Mouse (Mus musculus): ENCODE measurements around the gene Uchl4. TPM values are rescaled to one million over a fixed set of nuclear protein-coding genes. Genes with fewer than 3 reads are reported as not detected.
A peak's percentile ranks its signal among the peaks of the same experiment; 100 is the strongest.

Uchl4 gene
- total and polyA plus RNA-seq, 2 experiments from 2014 or later = 0.66 to 2.4 TPM

DNA sequence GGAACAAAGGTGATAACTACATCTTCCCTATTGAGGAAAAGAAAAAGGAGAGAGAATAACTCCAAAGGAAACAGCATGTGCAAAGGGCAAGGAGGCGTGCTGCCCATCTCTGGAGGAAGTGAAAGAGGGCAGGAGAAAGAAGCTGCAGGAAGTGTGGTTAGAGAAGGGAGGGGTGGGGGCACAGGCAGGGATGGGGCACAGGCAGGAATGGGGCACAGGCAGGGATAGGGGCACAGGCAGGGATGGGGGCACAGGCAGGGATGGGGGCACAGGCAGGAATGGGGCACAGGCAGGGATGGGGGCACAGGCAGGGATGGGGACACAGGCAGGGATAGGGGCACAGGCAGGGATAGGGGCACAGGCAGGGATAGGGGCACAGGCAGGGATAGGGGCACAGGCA is 14.4 kb downstream of the Uchl4 start:
- no peak for TF ChIP-seq CTCF (IDR thresholded peaks at IDR 0.05)
- peaks cover 4% of the 10 kb centered on the region; the same call in 1 of the 2 replicates for H3K4me1 ChIP-seq (ENCODE audit: insufficient read depth, low read length)
- no peak overlapping the region for H3K4me3 ChIP-seq (ENCODE audit: low read depth, low read length)
- H3K36me3 ChIP-seq (ENCODE audit: insufficient read depth, low read length) = no peaks in the 10 kb centered on the region
- 89% methylated on average over 1 of the region's 1 CpGs for WGBS
- DNase-seq (ENCODE audit: low spot score) = no peak
- H3K27me3 ChIP-seq (ENCODE audit: insufficient read depth, low read length) = no peaks in the 10 kb centered on the region
- no peak overlapping the region for H3K4me2 ChIP-seq (ENCODE audit: low read depth, low read length, poor library complexity, severe bottlenecking)
- no peak for ATAC-seq (ENCODE audit: low FRiP score)
- no peak overlapping the region for H3K27ac ChIP-seq (ENCODE audit: low read depth, low read length)
- H3K9me3 ChIP-seq (ENCODE audit: low read length) = no peaks in the 10 kb centered on the region
- no peak overlapping the region for H3K9ac ChIP-seq (replicated peaks; ENCODE audit: low read length, poor library complexity, severe bottlenecking)

GRCm38 (mm10) chr9:64250111-64250730 is 15.2 kb downstream of the Uchl4 start:
- no peak for ATAC-seq (ENCODE audit: low FRiP score)
- no peak for TF ChIP-seq CTCF (IDR thresholded peaks at IDR 0.05)

DNA sequence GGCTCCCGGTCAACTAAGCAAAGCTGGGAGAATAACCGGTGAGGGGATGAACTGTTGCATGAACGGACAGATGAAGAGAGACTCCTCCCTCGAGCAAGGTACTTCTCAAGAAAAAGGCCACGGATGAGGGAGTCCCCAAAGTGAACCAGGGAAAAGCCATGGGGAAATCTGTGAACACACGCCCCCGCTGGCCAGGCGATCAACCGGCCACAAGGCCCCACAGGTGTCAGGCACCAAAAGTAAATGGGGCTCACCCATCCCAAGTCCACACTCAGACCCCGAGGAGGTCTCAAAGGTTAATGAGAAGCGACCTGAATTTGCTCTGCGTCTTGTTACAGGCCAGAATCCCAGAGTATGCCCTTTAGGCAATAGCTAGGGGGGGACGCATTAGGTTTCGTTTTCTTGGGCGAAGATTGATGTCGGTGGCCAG is 17.6 kb downstream of the Uchl4 start:
- WGBS = under 1% methylated on average over 15 of the region's 16 CpGs
- ATAC-seq (ENCODE audit: low FRiP score) (no peak), DNase-seq (ENCODE audit: low spot score) (no peak)
- Histone ChIP-seq H3K27me3 (ENCODE audit: insufficient read depth, low read length) (no peaks in the 10 kb centered on the region), H3K9ac (replicated peaks; ENCODE audit: low read length, poor library complexity, severe bottlenecking) (peak overlapping the region; percentile 55), H3K4me1 (ENCODE audit: insufficient read depth, low read length) (peaks cover 4% of the 10 kb centered on the region; the same call in 1 of the 2 replicates), H3K4me3 (ENCODE audit: low read depth, low read length) (peak overlapping the region; percentile 64), H3K36me3 (ENCODE audit: insufficient read depth, low read length) (no peaks in the 10 kb centered on the region), H3K4me2 (ENCODE audit: low read depth, low read length, poor library complexity, severe bottlenecking) (peak overlapping the region; percentile 91), H3K9me3 (ENCODE audit: low read length) (no peaks in the 10 kb centered on the region), H3K27ac (ENCODE audit: low read depth, low read length) (peak overlapping the region; percentile 39)
- TF ChIP-seq CTCF (IDR thresholded peaks at IDR 0.05) = no peak

More at GRCm38 (mm10) chr9:64250111-64250730, 15.2 kb downstream of the Uchl4 start:
- no peaks in the 10 kb centered on the region for H3K9me3 ChIP-seq (ENCODE audit: low read length)
- no peaks in the 10 kb centered on the region for H3K36me3 ChIP-seq (ENCODE audit: insufficient read depth, low read length)
- peaks cover 4% of the 10 kb centered on the region; the same call in 1 of the 2 replicates for H3K4me1 ChIP-seq (ENCODE audit: insufficient read depth, low read length)
- no peaks in the 10 kb centered on the region for H3K27me3 ChIP-seq (ENCODE audit: insufficient read depth, low read length)
- no peak overlapping the region for H3K27ac ChIP-seq (ENCODE audit: low read depth, low read length)
- no peak overlapping the region for H3K4me2 ChIP-seq (ENCODE audit: low read depth, low read length, poor library complexity, severe bottlenecking)
- H3K9ac ChIP-seq (replicated peaks; ENCODE audit: low read length, poor library complexity, severe bottlenecking) = no peak overlapping the region
- no peak for DNase-seq (ENCODE audit: low spot score)
- no peak overlapping the region for H3K4me3 ChIP-seq (ENCODE audit: low read depth, low read length)

DNA sequence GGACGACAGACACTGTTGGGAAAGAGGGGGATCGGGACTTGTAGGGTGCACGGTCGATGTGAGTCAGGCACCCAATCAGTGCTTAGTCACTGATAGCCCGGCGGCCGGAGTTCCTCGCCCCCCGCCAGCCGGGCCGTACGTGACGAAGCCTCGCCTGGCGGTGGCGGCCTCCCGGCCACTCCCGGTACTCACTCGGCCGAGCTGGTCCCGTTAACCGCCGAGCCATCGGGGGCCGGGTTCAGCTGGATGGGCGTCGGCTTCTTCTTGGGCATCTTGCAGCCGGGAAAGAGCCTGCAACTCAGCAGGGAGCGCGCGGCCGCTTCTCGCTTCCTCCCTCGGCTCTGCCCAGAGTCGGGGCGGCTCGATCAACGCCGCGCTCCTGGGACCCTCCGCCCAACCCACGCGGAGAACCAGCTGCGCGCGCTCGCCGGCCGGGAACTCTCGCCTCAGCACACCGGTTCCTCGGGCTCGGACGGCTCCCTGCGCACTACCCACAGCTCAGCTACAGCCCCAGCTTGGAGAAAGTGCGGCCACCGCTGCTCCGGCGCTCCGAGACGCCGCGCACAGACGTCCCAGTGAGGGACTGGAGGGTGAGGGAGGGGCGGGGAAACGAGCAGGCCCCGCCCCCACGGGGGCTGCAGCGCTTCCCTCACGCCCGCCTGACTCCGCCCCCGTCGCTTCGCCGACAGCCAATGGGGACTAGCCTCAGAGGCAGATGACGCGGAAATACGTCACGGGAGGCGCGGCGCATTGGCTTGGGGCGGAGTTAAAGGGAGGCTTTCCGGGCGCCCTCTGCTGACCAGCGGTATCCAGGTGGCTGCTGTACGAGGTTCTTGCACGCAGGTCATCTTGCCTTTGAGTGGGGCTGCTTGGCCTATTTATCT is 18.3 kb downstream of the Uchl4 start, which contains the start of gene Map2k1:
Map2k1 (minus strand) TSS at position 611 of the 884 bp plus-strand sequence.
- H3K4me1 ChIP-seq (ENCODE audit: insufficient read depth, low read length) = peaks cover 4% of the 10 kb centered on the region; the same call in 1 of the 2 replicates
- no peaks in the 10 kb centered on the region for H3K36me3 ChIP-seq (ENCODE audit: insufficient read depth, low read length)
- peak within 1 kb of the TSS; percentile 91 for H3K4me2 ChIP-seq (ENCODE audit: low read depth, low read length, poor library complexity, severe bottlenecking)
- H3K27me3 ChIP-seq (ENCODE audit: insufficient read depth, low read length) = no peaks in the 10 kb centered on the region
- peak; percentile 99 for DNase-seq (ENCODE audit: low spot score)
- TF ChIP-seq CTCF (IDR thresholded peaks at IDR 0.05) = peak; percentile 87
- peak within 1 kb of the TSS; percentile 55 for H3K9ac ChIP-seq (replicated peaks; ENCODE audit: low read length, poor library complexity, severe bottlenecking)
- WGBS = under 1% methylated on average over 88 of the region's 89 CpGs
- no peaks in the 10 kb centered on the region for H3K9me3 ChIP-seq (ENCODE audit: low read length)
- peak; percentile 98 for ATAC-seq (ENCODE audit: low FRiP score)
- H3K4me3 ChIP-seq (ENCODE audit: low read depth, low read length) = peak within 1 kb of the TSS; percentile 64
- H3K27ac ChIP-seq (ENCODE audit: low read depth, low read length) = peak within 1 kb of the TSS; percentile 47

- H3K4me1 ChIP-seq (ENCODE audit: insufficient read depth, low read length) = peaks cover 4% of the 10 kb centered on the region; the same call in 1 of the 2 replicates
- DNase-seq (ENCODE audit: low spot score) (no peak), ATAC-seq (ENCODE audit: low FRiP score) (no peak)
- WGBS = 90% methylated on average over 3 of the region's 3 CpGs
- no peaks in the 10 kb centered on the region for H3K36me3 ChIP-seq (ENCODE audit: insufficient read depth, low read length)
- no peak overlapping the region for H3K9ac ChIP-seq (replicated peaks; ENCODE audit: low read length, poor library complexity, severe bottlenecking)
- H3K27ac ChIP-seq (ENCODE audit: low read depth, low read length) = no peak overlapping the region
- TF ChIP-seq CTCF (IDR thresholded peaks at IDR 0.05) = no peak
- no peak overlapping the region for H3K4me3 ChIP-seq (ENCODE audit: low read depth, low read length)
- no peaks in the 10 kb centered on the region for H3K9me3 ChIP-seq (ENCODE audit: low read length)
- no peak overlapping the region for H3K4me2 ChIP-seq (ENCODE audit: low read depth, low read length, poor library complexity, severe bottlenecking)
- no peaks in the 10 kb centered on the region for H3K27me3 ChIP-seq (ENCODE audit: insufficient read depth, low read length)
These were observed 20.4 kb downstream of the Uchl4 start for GRCm38 (mm10) chr9:64255422-64255821.

- WGBS = 91% methylated on average over 3 of the region's 3 CpGs
- no peak overlapping the region for H3K4me3 ChIP-seq (ENCODE audit: low read depth, low read length)
- no peaks in the 10 kb centered on the region for H3K9me3 ChIP-seq (ENCODE audit: low read length)
- TF ChIP-seq CTCF (IDR thresholded peaks at IDR 0.05) = no peak
- H3K36me3 ChIP-seq (ENCODE audit: insufficient read depth, low read length) = no peaks in the 10 kb centered on the region
- no peaks in the 10 kb centered on the region for H3K27me3 ChIP-seq (ENCODE audit: insufficient read depth, low read length)
- no peak overlapping the region for H3K9ac ChIP-seq (replicated peaks; ENCODE audit: low read length, poor library complexity, severe bottlenecking)
- H3K4me1 ChIP-seq (ENCODE audit: insufficient read depth, low read length) = peaks cover 4% of the 10 kb centered on the region; the same call in 1 of the 2 replicates
- ATAC-seq (ENCODE audit: low FRiP score) = no peak
- no peak overlapping the region for H3K4me2 ChIP-seq (ENCODE audit: low read depth, low read length, poor library complexity, severe bottlenecking)
- DNase-seq (ENCODE audit: low spot score) = no peak
- H3K27ac ChIP-seq (ENCODE audit: low read depth, low read length) = no peak overlapping the region
These were observed 21.2 kb downstream of the Uchl4 start for GRCm38 (mm10) chr9:64256204-64256603.

Measured in midbrain, postnatal 0 days (tissue).